Mouse (Mus musculus) heart, adult 2 months (tissue): ENCODE data around the gene 4931417E11Rik.

Experiments
- CTCF ChIP-seq: fragments of 200-600 bp; IDR thresholded peaks from 2 replicates; pipeline ENCODE4 v1.8.1; 2022; ENCODE audit warnings: antibody characterized with exemption, mild to moderate bottlenecking, moderate library complexity
- EP300 ChIP-seq: fragments of 200-500 bp; IDR thresholded peaks from 2 replicates; pipeline ENCODE4 v1.6.1; 2011; ENCODE audit warnings: low read depth, low read length, control low read depth; ENCODE audit not compliant: insufficient read depth

DNA sequence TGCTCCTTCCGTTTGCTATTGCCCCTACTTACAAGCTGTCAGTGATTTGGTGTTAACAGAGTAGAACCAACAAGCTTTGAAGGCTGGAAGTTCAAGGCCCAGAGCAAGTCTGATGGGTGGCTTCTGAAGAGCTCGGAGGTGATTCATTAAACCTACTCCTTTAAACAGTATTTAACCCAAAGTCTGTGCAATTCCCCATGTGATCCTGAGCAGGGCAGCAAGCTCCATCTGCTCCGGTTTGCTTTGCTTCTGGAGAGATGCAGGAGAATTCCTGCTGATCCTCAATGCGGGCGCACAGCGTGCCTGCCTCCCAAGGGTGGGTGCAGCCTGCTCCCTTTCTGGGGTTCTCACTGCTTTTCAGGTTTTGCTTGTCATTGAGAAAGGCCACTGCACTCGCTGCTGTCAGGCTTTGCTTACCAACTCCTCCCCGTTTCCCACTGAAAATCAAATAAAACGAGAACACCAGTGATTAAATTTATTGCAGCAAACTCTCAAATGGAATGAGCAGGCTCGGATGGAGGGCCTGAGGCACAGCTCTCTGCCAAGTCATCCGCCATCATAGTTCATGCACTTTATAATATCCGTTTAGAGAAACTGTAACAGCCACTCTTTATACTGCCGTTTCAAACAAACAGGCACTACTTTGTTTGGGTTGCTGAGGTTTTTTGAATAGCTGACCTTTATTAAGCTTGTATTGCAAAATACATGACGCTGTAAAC lies 40.7 kb downstream of the 4931417E11Rik start:
- TF ChIP-seq CTCF: no peak
- no peak for TF ChIP-seq EP300
